Mouse (Mus musculus) brain, embryonic 14.5 days (tissue): ENCODE results near the gene Plcb4.

Source experiments
- CTCF ChIP-seq: fragments of 200-500 bp; IDR thresholded peaks from 2 replicates; pipeline ENCODE4 v1.5.1; 2012; ENCODE audit warnings: inconsistent platforms, mild to moderate bottlenecking, moderate library complexity, borderline replicate concordance; ENCODE audit not compliant: insufficient read depth, insufficient read length; ENCODE audit errors: extremely low read depth
- POLR2A ChIP-seq: fragments of 200-500 bp; IDR thresholded peaks from 2 replicates; pipeline ENCODE4 v1.6.1; 2012; ENCODE audit warnings: mild to moderate bottlenecking, inconsistent platforms, borderline replicate concordance; ENCODE audit not compliant: poor library complexity, insufficient read depth, insufficient read length, severe bottlenecking; ENCODE audit errors: extremely low read depth

GRCm38 (mm10) chr2:135748441-135748840, 89.6 kb downstream of the Plcb4 start:
- TF ChIP-seq CTCF (no peak), POLR2A (no peak)
